Mouse (Mus musculus): ENCODE results near the gene Gm42878. TPM values are rescaled to one million over a fixed set of nuclear protein-coding genes. Genes with fewer than 3 reads are reported as not detected.

Gm42878 gene
- polyA plus RNA-seq, 1 experiment from 2014 or later, result not detected

DNA sequence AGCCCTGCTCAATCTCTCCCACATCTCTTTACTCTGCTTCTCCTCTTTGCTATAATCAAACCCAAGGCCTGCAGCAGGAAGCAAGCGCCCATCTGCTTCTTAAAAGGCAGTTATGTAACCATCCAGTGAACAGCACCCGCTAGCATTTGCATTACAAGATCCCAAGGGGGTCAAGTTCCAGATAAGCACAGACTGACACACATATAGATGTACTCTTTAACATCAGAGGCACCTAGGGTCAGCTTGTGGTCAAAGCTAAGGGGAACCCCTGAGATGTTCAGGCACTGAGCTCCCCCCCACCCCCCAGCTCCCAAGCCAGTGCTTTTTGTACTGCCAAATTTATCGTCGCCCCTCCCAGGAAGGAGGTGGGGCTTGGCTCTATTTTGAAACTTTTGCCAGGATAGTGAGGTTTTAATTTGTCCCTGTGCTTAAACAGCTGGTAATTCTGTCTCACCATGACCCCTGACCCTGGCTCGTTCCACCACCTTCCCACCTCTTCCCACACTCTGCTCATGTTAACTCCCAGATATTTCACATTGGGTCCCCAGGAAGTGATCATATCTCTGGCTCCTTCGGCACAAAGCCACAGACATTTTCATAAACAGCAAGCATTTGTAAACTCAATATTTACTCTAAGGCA is 41.2 kb upstream of the Gm42878 start:
- H3K9ac ChIP-seq, result no peak overlapping the region
- DNase-seq (ENCODE audit: low spot score) (no peak), ATAC-seq (ENCODE audit: low FRiP score) (no peak)
- WGBS, result 83% methylated on average over 6 of the region's 6 CpGs
- H3K4me1 ChIP-seq (replicated peaks; ENCODE audit: control insufficient read depth, insufficient read depth, low read length), result no peaks in the 10 kb centered on the region
- H3K36me3 ChIP-seq (replicated peaks; ENCODE audit: control insufficient read depth, insufficient read depth), result no peaks in the 10 kb centered on the region
- no peak overlapping the region for H3K4me2 ChIP-seq (replicated peaks)
- no peaks in the 10 kb centered on the region for H3K9me3 ChIP-seq (ENCODE audit: control insufficient read depth, low read length)
- no peaks in the 10 kb centered on the region for H3K27me3 ChIP-seq (ENCODE audit: control insufficient read depth, insufficient read depth, low read length)
- no peak overlapping the region for H3K27ac ChIP-seq
- H3K4me3 ChIP-seq (replicated peaks; ENCODE audit: low read length), result no peak overlapping the region

DNA sequence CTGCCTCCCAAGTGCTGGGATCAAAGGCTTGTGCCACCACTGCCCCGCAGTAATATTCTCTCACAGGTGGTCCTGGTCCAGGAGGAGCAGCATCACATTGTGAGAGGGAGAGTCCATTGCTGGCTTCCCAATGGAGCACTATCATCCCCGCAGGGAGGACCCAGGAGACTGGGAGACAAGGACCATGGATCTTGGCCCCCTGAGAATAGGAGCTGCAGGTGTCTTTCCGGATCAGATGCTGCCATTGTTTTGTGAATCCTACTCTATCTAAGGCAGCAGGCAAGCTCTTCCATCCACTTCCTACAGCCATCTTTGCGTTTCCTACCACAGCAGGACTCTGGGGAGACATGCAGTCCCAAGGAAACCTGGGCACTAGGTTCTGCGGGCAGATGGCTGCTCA is 40.4 kb upstream of the Gm42878 start:
- no peaks in the 10 kb centered on the region for H3K27me3 ChIP-seq (ENCODE audit: control insufficient read depth, insufficient read depth, low read length)
- H3K4me3 ChIP-seq (replicated peaks; ENCODE audit: low read length), result no peak overlapping the region
- H3K9ac ChIP-seq, result no peak overlapping the region
- H3K36me3 ChIP-seq (replicated peaks; ENCODE audit: control insufficient read depth, insufficient read depth), result no peaks in the 10 kb centered on the region
- no peaks in the 10 kb centered on the region for H3K9me3 ChIP-seq (ENCODE audit: control insufficient read depth, low read length)
- ATAC-seq (ENCODE audit: low FRiP score), result no peak
- WGBS, result 84% methylated on average over 5 of the region's 5 CpGs
- no peak overlapping the region for H3K4me2 ChIP-seq (replicated peaks)
- no peak for DNase-seq (ENCODE audit: low spot score)
- no peaks in the 10 kb centered on the region for H3K4me1 ChIP-seq (replicated peaks; ENCODE audit: control insufficient read depth, insufficient read depth, low read length)
- H3K27ac ChIP-seq, result no peak overlapping the region

DNA sequence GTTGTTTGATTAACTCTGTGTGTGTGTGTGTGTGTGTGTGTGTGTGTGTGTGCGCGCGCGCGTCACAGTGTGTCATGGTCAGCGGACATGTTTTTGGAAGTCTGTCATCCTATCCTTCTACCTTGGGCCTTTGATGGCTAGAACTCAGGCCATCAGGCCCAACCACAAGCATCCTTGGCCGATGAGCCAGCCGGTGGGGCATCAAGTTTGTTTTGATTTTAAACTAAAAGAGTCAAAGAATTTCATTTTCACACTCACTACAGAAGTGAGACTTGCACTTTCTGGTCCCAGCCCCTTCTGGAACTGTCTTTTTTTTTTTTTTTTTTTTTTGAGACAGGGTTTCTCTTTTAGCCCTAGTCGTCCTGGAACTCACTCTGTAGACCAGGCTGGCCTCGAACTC is 39.7 kb upstream of the Gm42878 start:
- 95% methylated on average over 10 of the region's 10 CpGs for WGBS
- Histone ChIP-seq H3K4me2 (replicated peaks) (no peak overlapping the region), H3K27me3 (ENCODE audit: control insufficient read depth, insufficient read depth, low read length) (no peaks in the 10 kb centered on the region), H3K9ac (no peak overlapping the region), H3K4me1 (replicated peaks; ENCODE audit: control insufficient read depth, insufficient read depth, low read length) (no peaks in the 10 kb centered on the region), H3K4me3 (replicated peaks; ENCODE audit: low read length) (no peak overlapping the region), H3K36me3 (replicated peaks; ENCODE audit: control insufficient read depth, insufficient read depth) (no peaks in the 10 kb centered on the region), H3K27ac (no peak overlapping the region), H3K9me3 (ENCODE audit: control insufficient read depth, low read length) (no peaks in the 10 kb centered on the region)
- DNase-seq (ENCODE audit: low spot score) (no peak), ATAC-seq (ENCODE audit: low FRiP score) (no peak)

DNA sequence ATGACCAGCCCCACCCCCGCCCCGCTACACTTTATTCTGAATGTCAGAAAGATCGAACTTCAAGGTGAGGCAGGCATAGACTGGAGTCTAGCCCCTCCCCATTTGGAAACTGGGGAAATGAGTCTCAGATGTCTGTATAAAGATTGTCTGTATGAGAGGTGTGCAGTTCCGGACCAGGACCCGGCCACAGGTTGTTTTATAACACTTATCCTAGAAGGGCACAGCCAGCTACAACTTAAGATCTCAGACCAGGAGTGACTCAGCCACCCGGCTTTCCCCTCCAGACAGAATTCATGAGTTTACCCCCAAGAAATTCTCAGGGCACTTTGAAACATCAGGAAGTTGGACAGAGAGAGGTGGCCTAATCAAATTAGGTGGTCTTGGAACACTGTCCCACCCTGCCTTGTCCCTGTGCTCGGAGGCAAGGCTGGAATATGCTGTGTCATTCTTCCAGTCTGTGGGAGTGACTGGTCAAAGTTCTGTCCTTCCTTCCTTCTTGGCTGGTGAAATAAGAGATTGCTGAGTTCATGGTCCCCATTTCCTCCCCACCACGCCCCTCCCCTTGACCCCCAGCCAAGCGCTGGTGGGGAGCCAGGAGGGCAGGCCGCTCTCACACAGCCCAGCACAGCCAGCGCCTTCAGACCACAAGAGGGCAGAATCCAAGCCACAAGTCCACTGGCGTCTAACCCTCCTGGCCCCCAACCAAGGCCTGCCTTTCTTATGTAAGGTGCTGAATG is 38.7 kb upstream of the Gm42878 start:
- ATAC-seq (ENCODE audit: low FRiP score), result no peak
- no peak for DNase-seq (ENCODE audit: low spot score)
- WGBS, result 55% methylated on average over 12 of the region's 12 CpGs
- Histone ChIP-seq H3K4me3 (replicated peaks; ENCODE audit: low read length) (no peak overlapping the region), H3K9ac (no peak overlapping the region), H3K27ac (no peak overlapping the region), H3K4me2 (replicated peaks) (no peak overlapping the region), H3K4me1 (replicated peaks; ENCODE audit: control insufficient read depth, insufficient read depth, low read length) (no peaks in the 10 kb centered on the region), H3K36me3 (replicated peaks; ENCODE audit: control insufficient read depth, insufficient read depth) (peaks cover 8% of the 10 kb centered on the region), H3K27me3 (ENCODE audit: control insufficient read depth, insufficient read depth, low read length) (no peaks in the 10 kb centered on the region), H3K9me3 (ENCODE audit: control insufficient read depth, low read length) (no peaks in the 10 kb centered on the region)

DNA sequence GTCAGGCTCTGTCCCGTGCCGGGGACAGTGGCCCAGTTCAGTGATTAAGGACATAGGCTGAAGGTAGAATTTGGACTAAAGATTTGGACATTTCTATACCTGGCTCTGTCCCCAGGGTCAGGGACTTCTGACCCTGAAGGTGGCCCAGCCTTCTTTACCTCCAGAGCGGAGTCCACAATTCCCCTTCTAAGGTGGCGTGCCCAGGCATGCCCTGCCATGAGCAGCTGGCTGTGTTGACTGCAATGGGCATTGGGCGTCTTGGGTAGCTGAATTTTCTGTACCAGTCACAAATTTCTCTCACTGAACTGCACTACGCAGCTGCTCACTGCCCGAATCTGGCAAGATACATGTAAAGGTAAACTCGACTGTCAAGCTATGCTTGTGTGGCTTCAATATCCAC is 36.7 kb upstream of the Gm42878 start:
- Histone ChIP-seq H3K9ac (no peak overlapping the region), H3K4me3 (replicated peaks; ENCODE audit: low read length) (no peak overlapping the region), H3K4me1 (replicated peaks; ENCODE audit: control insufficient read depth, insufficient read depth, low read length) (no peaks in the 10 kb centered on the region), H3K27me3 (ENCODE audit: control insufficient read depth, insufficient read depth, low read length) (no peaks in the 10 kb centered on the region), H3K27ac (no peak overlapping the region), H3K4me2 (replicated peaks) (no peak overlapping the region), H3K9me3 (ENCODE audit: control insufficient read depth, low read length) (no peaks in the 10 kb centered on the region), H3K36me3 (replicated peaks; ENCODE audit: control insufficient read depth, insufficient read depth) (peaks cover 25% of the 10 kb centered on the region)
- WGBS, result 93% methylated on average over 8 of the region's 8 CpGs
- no peak for ATAC-seq (ENCODE audit: low FRiP score)
- no peak for DNase-seq (ENCODE audit: low spot score)

DNA sequence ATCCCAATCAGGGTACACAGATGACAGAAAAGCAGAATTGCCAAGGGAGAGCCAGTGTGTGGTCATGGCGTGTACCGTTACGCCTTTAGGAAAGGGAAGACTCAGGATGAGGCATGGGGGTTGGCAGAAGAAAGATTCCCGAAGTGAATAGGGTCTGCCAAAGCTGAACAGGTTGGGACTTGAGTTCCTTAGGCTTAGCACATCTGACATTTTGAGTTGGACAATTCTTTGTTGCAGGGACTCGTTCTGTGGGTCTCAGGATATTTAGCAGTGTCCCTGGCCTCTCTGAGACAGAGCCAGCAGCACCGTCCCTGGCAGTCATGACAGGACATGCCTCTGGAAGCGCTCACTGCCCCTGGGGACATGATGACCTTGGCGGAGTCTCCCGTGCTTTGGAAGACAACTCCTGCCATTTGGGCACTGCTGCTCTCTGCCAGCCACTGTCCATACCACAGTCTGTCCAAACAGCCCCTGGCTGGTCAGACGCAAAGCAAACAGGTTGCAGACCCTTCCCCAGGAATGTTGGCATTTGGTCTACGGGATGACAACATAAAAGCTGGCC is 31.7 kb upstream of the Gm42878 start:
- Histone ChIP-seq H3K27me3 (ENCODE audit: control insufficient read depth, insufficient read depth, low read length) (no peaks in the 10 kb centered on the region), H3K9me3 (ENCODE audit: control insufficient read depth, low read length) (no peaks in the 10 kb centered on the region), H3K4me3 (replicated peaks; ENCODE audit: low read length) (no peak overlapping the region), H3K9ac (no peak overlapping the region), H3K27ac (no peak overlapping the region), H3K36me3 (replicated peaks; ENCODE audit: control insufficient read depth, insufficient read depth) (peaks cover 55% of the 10 kb centered on the region), H3K4me2 (replicated peaks) (no peak overlapping the region), H3K4me1 (replicated peaks; ENCODE audit: control insufficient read depth, insufficient read depth, low read length) (no peaks in the 10 kb centered on the region)
- 92% methylated on average over 11 of the region's 11 CpGs for WGBS
- DNase-seq (ENCODE audit: low spot score) (no peak), ATAC-seq (ENCODE audit: low FRiP score) (no peak)

DNA sequence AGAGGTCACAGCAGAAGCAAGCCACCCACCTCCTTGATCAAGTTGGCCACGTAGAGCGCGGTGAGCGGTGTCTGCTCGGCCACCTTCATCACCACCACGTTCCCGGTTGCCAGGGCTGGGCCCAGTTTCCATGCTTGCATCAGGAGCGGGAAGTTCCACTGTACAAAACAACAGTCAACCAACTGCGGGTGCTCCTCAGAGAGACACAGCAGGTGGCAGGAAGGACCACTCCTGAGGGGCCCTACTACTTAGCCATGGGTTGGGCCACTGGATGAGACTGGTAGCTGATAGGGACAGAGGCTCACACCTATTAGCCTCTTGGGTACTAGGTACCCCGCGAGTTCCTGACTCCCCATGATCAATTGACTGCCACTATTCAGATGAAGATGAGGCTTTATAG is 30.6 kb upstream of the Gm42878 start:
- Histone ChIP-seq H3K27me3 (ENCODE audit: control insufficient read depth, insufficient read depth, low read length) (no peaks in the 10 kb centered on the region), H3K9ac (no peak overlapping the region), H3K9me3 (ENCODE audit: control insufficient read depth, low read length) (no peaks in the 10 kb centered on the region), H3K27ac (no peak overlapping the region), H3K36me3 (replicated peaks; ENCODE audit: control insufficient read depth, insufficient read depth) (peaks cover 67% of the 10 kb centered on the region), H3K4me3 (replicated peaks; ENCODE audit: low read length) (no peak overlapping the region), H3K4me1 (replicated peaks; ENCODE audit: control insufficient read depth, insufficient read depth, low read length) (no peaks in the 10 kb centered on the region), H3K4me2 (replicated peaks) (no peak overlapping the region)
- WGBS, result 96% methylated on average over 11 of the region's 11 CpGs
- ATAC-seq (ENCODE audit: low FRiP score) (no peak), DNase-seq (ENCODE audit: low spot score) (no peak)

DNA sequence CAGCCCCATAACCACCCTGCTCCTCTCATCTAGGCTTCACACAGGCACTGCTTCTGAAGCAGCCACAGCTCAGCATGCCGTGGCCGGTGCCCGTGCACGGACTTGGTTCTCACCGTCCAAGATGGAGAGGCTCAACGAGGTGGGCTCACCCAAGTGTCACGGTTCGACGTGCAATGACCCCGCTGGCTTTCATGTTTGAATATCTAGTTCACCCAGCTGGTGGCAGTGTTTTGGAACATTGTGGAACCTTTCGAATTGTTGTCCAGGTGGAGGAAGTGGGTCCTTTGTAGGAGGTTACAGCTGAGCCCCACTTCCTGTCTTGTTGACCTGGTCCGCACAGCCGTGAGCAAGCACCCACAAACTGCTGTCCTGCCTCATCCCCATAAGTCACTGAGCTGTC is 28.9 kb upstream of the Gm42878 start:
- no peak overlapping the region for H3K9ac ChIP-seq
- ATAC-seq (ENCODE audit: low FRiP score), result no peak
- no peak for DNase-seq (ENCODE audit: low spot score)
- H3K4me1 ChIP-seq (replicated peaks; ENCODE audit: control insufficient read depth, insufficient read depth, low read length), result no peaks in the 10 kb centered on the region
- H3K27ac ChIP-seq, result no peak overlapping the region
- H3K4me3 ChIP-seq (replicated peaks; ENCODE audit: low read length), result no peak overlapping the region
- H3K36me3 ChIP-seq (replicated peaks; ENCODE audit: control insufficient read depth, insufficient read depth), result peaks cover 74% of the 10 kb centered on the region
- 90% methylated on average over 13 of the region's 13 CpGs for WGBS
- H3K4me2 ChIP-seq (replicated peaks), result no peak overlapping the region
- no peaks in the 10 kb centered on the region for H3K9me3 ChIP-seq (ENCODE audit: control insufficient read depth, low read length)
- H3K27me3 ChIP-seq (ENCODE audit: control insufficient read depth, insufficient read depth, low read length), result no peaks in the 10 kb centered on the region

DNA sequence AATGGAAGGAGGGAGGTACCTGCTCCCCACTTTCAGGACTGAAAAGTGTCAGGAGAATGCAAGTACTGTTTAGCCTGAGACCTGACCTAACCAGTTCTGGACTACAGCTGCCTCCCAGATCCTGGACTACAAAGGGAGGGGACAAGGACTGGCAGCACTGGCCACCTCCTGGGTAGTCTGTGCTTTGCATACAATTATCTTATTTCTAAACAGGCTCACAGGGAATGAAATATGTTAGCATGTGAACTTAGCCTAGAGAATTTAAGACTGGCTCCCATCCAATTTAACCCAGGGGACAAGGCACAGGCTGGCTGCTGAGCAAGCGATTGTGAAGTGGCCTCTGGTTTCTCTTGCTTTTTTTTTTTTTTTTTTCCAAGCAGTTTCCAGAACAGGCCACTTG is 25.5 kb upstream of the Gm42878 start:
- Histone ChIP-seq H3K27me3 (ENCODE audit: control insufficient read depth, insufficient read depth, low read length) (no peaks in the 10 kb centered on the region), H3K4me1 (replicated peaks; ENCODE audit: control insufficient read depth, insufficient read depth, low read length) (no peaks in the 10 kb centered on the region), H3K36me3 (replicated peaks; ENCODE audit: control insufficient read depth, insufficient read depth) (peaks cover 54% of the 10 kb centered on the region), H3K9me3 (ENCODE audit: control insufficient read depth, low read length) (no peaks in the 10 kb centered on the region), H3K9ac (no peak overlapping the region), H3K4me2 (replicated peaks) (no peak overlapping the region), H3K27ac (no peak overlapping the region), H3K4me3 (replicated peaks; ENCODE audit: low read length) (no peak overlapping the region)
- ATAC-seq (ENCODE audit: low FRiP score) (no peak), DNase-seq (ENCODE audit: low spot score) (no peak)
- WGBS, result 82% methylated on average over 1 of the region's 1 CpGs

Measured in hindbrain, embryonic 14.5 days (tissue).